22 mouse cellular contexts compared by ENCODE assay signal in the genomic region with DNA sequence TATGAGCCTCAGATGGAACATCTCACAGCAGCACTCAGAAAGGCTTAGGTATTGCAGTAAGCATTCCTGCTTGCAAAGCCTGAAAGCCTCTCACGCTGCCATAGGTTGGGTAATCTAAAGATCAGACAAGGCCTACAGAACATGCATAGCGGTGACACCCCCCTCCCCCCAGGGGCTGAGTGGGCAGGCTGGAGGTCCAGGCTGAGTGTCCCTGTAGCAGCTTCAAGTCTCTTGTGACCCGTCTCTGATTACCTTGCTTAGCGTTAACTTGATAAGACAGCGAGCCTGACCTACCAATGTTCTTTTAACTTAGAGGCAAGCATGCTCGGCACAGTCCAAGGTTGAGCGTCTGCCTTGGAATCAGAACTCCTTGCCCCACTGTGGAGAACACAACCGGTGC.
A peak's percentile ranks its signal among the peaks of the same experiment; 100 is the strongest.
DNase-seq lines count a peak whose midpoint lies in the region; ATAC-seq lines count a peak whose summit lies in the region.
"Had no signal": no experiment of that assay in that cellular context is flagged by ENCODE, and none has a peak within 500 bp of the region (broad histone marks: within the 10 kb centered on the region; RNA-seq: fewer than 3 reads in every experiment).

No protein-coding gene starts in this region.

- 91% methylated on average over 8 of the region's 8 CpGs for whole genome bisulfite sequencing in heart, embryonic 10.5 days

- no peak overlapping the region for H3K27ac ChIP-seq in heart, embryonic 10.5 days

- intact Hi-C loops in heart, postnatal 14 days (cut with DNase I) = no loop called here

- H3K36me3 ChIP-seq in heart, embryonic 10.5 days = no peaks in the 10 kb centered on the region
- no peaks in the 10 kb centered on the region for H3K36me3 ChIP-seq in megakaryocyte, embryonic 14.5 days (replicated peaks; ENCODE audit: low read length)
- H3K36me3 ChIP-seq: G1E had no signal

- no peak overlapping the region for H3K4me3 ChIP-seq in heart, embryonic 10.5 days
- peak overlapping the region; percentile 18 for H3K4me3 ChIP-seq in megakaryocyte, embryonic 14.5 days (replicated peaks)

- ATAC-seq in megakaryocyte, adult 5-6 weeks (ENCODE audit: poor library complexity, severe bottlenecking) = no peak
- ATAC-seq: activated CD4-positive, CD25-positive, alpha-beta regulatory T cell, adult 4 months; CD4-positive, CD25-positive, alpha-beta regulatory T cell, adult 4 months; Patski had no signal

- H3K27me3 ChIP-seq in heart, embryonic 10.5 days (ENCODE audit: insufficient read depth, poor library complexity, severe bottlenecking) = no peaks in the 10 kb centered on the region
- no peaks in the 10 kb centered on the region for H3K27me3 ChIP-seq in megakaryocyte, embryonic 14.5 days (replicated peaks)
- H3K27me3 ChIP-seq: CH12.LX, Patski had no signal

- H3K9me3 ChIP-seq in heart, embryonic 10.5 days = 0 out of 2 replicates have a peak, but pooled peaks cover 4% of the 10 kb centered on the region
- H3K9me3 ChIP-seq in megakaryocyte, embryonic 14.5 days = peaks cover 36% of the 10 kb centered on the region

- no peaks in the 10 kb centered on the region for H3K4me1 ChIP-seq in heart, embryonic 10.5 days
- H3K4me1 ChIP-seq in megakaryocyte, embryonic 14.5 days = no peaks in the 10 kb centered on the region

- peak; percentile 27 for DNase-seq in heart, adult 11 months
- DNase-seq in heart, postnatal 14 days = no peak
- DNase-seq in heart, embryonic 10.5 days (ENCODE audit: low spot score) = peak; percentile 69
- DNase-seq in heart, adult 8-10 months (ENCODE audit: low spot score) = no peak
- peak; percentile 31 for DNase-seq in testis, postnatal 10 days (ENCODE audit: low spot score)
- DNase-seq in testis, postnatal 14 days (ENCODE audit: low spot score) = no peak
- DNase-seq: adrenal gland, adult 2 months; adrenal gland, adult 8-10 months; adrenal gland, postnatal 10 days; adrenal gland, postnatal 14 days; adrenal gland, postnatal 25 days; adrenal gland, postnatal 36 days; B cell, adult 2 months; cerebellum, adult 11 months; cerebellum, adult 11-12 months had no signal

Comparison
In these comparisons a context has a peak if more than half of its experiments do, and no peak if none do; other contexts are left out.
1. DNase-seq: peak in heart, adult 11 months (single experiment), heart, embryonic 10.5 days (single experiment) and testis, postnatal 10 days (single experiment); none in heart, postnatal 14 days (0 of 2), heart, adult 8-10 months (single experiment) and testis, postnatal 14 days (single experiment).